In genomic region chr2:105108703-105109158, GRCm38 (mm10) we compare ENCODE assay signal across 10 mouse cellular contexts. TPM values are rescaled to one million over a fixed set of nuclear protein-coding genes. Genes with fewer than 3 reads are reported as not detected.
DNase-seq lines count a peak whose midpoint lies in the region; ATAC-seq and TF ChIP-seq lines count a peak whose summit lies in the region.
"Had no signal": no experiment of that assay in that cellular context is flagged by ENCODE, and none has a peak within 500 bp of the region (broad histone marks: within the 10 kb centered on the region; RNA-seq: fewer than 3 reads in every experiment).

No protein-coding gene starts in this region.

- no peak for TF ChIP-seq POLR2A in cerebellum, adult 2 months (IDR thresholded peaks at IDR 0.05; ENCODE audit: borderline replicate concordance, insufficient read depth, low read length)

- no peak for ATAC-seq in heart, embryonic 11.5 days (replicated peaks; ENCODE audit: insufficient number of reproducible peaks, low FRiP score, low TSS enrichment)
- ATAC-seq in intestine, embryonic 15.5 days, result peak; percentile 41; the same call in 1 of the 2 replicates
- ATAC-seq in midbrain, postnatal 0 days (ENCODE audit: low FRiP score), result peak; percentile 87

- WGBS in heart, embryonic 11.5 days (ENCODE audit: insufficient replicate concordance), result 45% methylated on average over 6 of the region's 6 CpGs
- 2% methylated on average over 6 of the region's 6 CpGs for WGBS in cerebellum, adult 2 months
- WGBS in intestine, embryonic 15.5 days, result 37% methylated on average over 6 of the region's 6 CpGs
- 12% methylated on average over 6 of the region's 6 CpGs for WGBS in midbrain, postnatal 0 days

- peak; percentile 97 for DNase-seq in heart, adult 11 months
- DNase-seq in cerebellum, adult 2 months, result peak; percentile 90 to 95
- DNase-seq in frontal cortex, postnatal 10 days (ENCODE audit: low spot score in 2 of 2), result peak; percentile 68 to 71
- peak; percentile 51 to 60 for DNase-seq in left cerebral cortex, adult 18-20 months (ENCODE audit: low spot score in 2 of 2)
- peak; percentile 96 for DNase-seq in midbrain, postnatal 0 days (ENCODE audit: low spot score)
- no peak for DNase-seq in spleen, adult 12 weeks (ENCODE audit: low spot score)

- peak; percentile 62; the same call in 1 of the 2 replicates for TF ChIP-seq CTCF in cerebellum, adult 2 months (IDR thresholded peaks at IDR 0.05; ENCODE audit: borderline replicate concordance, insufficient read depth, low read depth, low read length)
- peak; percentile 57 for TF ChIP-seq CTCF in midbrain, postnatal 0 days (IDR thresholded peaks at IDR 0.05)

- H3K9ac ChIP-seq in heart, embryonic 11.5 days (ENCODE audit: low read depth, low read length), result no peak overlapping the region
- no peak overlapping the region for H3K9ac ChIP-seq in intestine, embryonic 15.5 days
- H3K9ac ChIP-seq in midbrain, postnatal 0 days (replicated peaks; ENCODE audit: low read length, poor library complexity, severe bottlenecking), result no peak overlapping the region

- no peak overlapping the region for H3K4me2 ChIP-seq in heart, embryonic 11.5 days
- H3K4me2 ChIP-seq in intestine, embryonic 15.5 days (replicated peaks), result no peak overlapping the region
- H3K4me2 ChIP-seq in midbrain, postnatal 0 days (ENCODE audit: low read depth, low read length, poor library complexity, severe bottlenecking), result no peak overlapping the region

- no peak overlapping the region for H3K4me3 ChIP-seq in heart, embryonic 11.5 days (ENCODE audit: low read depth, low read length)
- no peak overlapping the region for H3K4me3 ChIP-seq in cerebellum, adult 2 months (replicated peaks; ENCODE audit: insufficient read depth, low read depth, low read length)
- H3K4me3 ChIP-seq in intestine, embryonic 15.5 days (replicated peaks), result no peak overlapping the region
- H3K4me3 ChIP-seq in midbrain, postnatal 0 days (ENCODE audit: low read depth, low read length), result no peak overlapping the region

- no peaks in the 10 kb centered on the region for H3K4me1 ChIP-seq in heart, embryonic 11.5 days (ENCODE audit: control insufficient read depth, insufficient read depth, low read length)
- H3K4me1 ChIP-seq in cerebellum, adult 2 months (ENCODE audit: control insufficient read depth, insufficient read depth, low read length), result no peaks in the 10 kb centered on the region; the same call in 1 of the 2 replicates
- H3K4me1 ChIP-seq in intestine, embryonic 15.5 days (replicated peaks), result no peaks in the 10 kb centered on the region
- H3K4me1 ChIP-seq in midbrain, postnatal 0 days (ENCODE audit: insufficient read depth, low read length), result no peaks in the 10 kb centered on the region

- no peaks in the 10 kb centered on the region for H3K9me3 ChIP-seq in heart, embryonic 11.5 days (replicated peaks; ENCODE audit: control insufficient read depth, low read length)
- H3K9me3 ChIP-seq in intestine, embryonic 15.5 days, result no peaks in the 10 kb centered on the region
- no peaks in the 10 kb centered on the region for H3K9me3 ChIP-seq in midbrain, postnatal 0 days (ENCODE audit: low read length)

- no peak overlapping the region for H3K27ac ChIP-seq in heart, embryonic 11.5 days (ENCODE audit: low read depth, low read length)
- H3K27ac ChIP-seq in cerebellum, adult 2 months (ENCODE audit: insufficient read depth, low read length), result no peak overlapping the region
- no peak overlapping the region for H3K27ac ChIP-seq in intestine, embryonic 15.5 days
- no peak overlapping the region for H3K27ac ChIP-seq in midbrain, postnatal 0 days (ENCODE audit: low read depth, low read length)

- H3K27me3 ChIP-seq in heart, embryonic 11.5 days (ENCODE audit: control insufficient read depth, insufficient read depth, low read length), result peaks cover 4% of the 10 kb centered on the region
- H3K27me3 ChIP-seq in cerebellum, adult 2 months (ENCODE audit: control insufficient read depth, insufficient read depth, low read length), result no peaks in the 10 kb centered on the region
- H3K27me3 ChIP-seq in intestine, embryonic 15.5 days (replicated peaks), result no peaks in the 10 kb centered on the region; the same call in 1 of the 2 replicates
- H3K27me3 ChIP-seq in midbrain, postnatal 0 days (ENCODE audit: insufficient read depth, low read length), result peaks cover 13% of the 10 kb centered on the region

- H3K36me3 ChIP-seq in heart, embryonic 11.5 days (ENCODE audit: control insufficient read depth, insufficient read depth, low read length), result no peaks in the 10 kb centered on the region
- no peaks in the 10 kb centered on the region for H3K36me3 ChIP-seq in intestine, embryonic 15.5 days
- H3K36me3 ChIP-seq in midbrain, postnatal 0 days (ENCODE audit: insufficient read depth, low read length), result no peaks in the 10 kb centered on the region

RNA-seq across cellular contexts. Expression of gene Gm11060, which starts 16.9 kb away (rescaled TPM):
- polyA plus RNA-seq in heart, embryonic 11.5 days (2014; fragmentation: Nextera tagmentation; extraction: Ambion mirVana), result not detected in 2 replicates
- polyA plus RNA-seq in cerebellum, adult 2 months (2012; rRNA removed), result not detected in 2 replicates
- not detected in 2 replicates for polyA plus RNA-seq in intestine, embryonic 15.5 days (2015; fragmentation: Nextera tagmentation; extraction: Ambion mirVana)
- total RNA-seq in left cerebral cortex, adult 18-20 months (2021), result not detected
- total RNA-seq in midbrain, postnatal 0 days (2014; rRNA removed), result not detected in 2 replicates
- not detected in 2 replicates for polyA plus RNA-seq in midbrain, postnatal 0 days (2015; fragmentation: Nextera tagmentation; extraction: Ambion mirVana)
- total RNA-seq: gastrocnemius, postnatal 4 days; neutrophil, adult 5-6 weeks had no signal

RNA-seq across cellular contexts. Expression of gene Wt1, which starts 17.6 kb away (rescaled TPM):
- 32.9 and 37.5 TPM in 2 replicates for polyA plus RNA-seq in heart, embryonic 11.5 days (2014; fragmentation: Nextera tagmentation; extraction: Ambion mirVana)
- 0.08 TPM in 1 of 2 replicates, not detected in the other for polyA plus RNA-seq in cerebellum, adult 2 months (2012; rRNA removed)
- polyA plus RNA-seq in intestine, embryonic 15.5 days (2015; fragmentation: Nextera tagmentation; extraction: Ambion mirVana), result 12.2 and 12.4 TPM in 2 replicates
- under 1 TPM; 0.28 to 0.33 TPM for total RNA-seq in left cerebral cortex, adult 18-20 months (2021)
- 0.19 TPM in 1 of 2 replicates, not detected in the other for total RNA-seq in midbrain, postnatal 0 days (2014; rRNA removed)
- 0.27 and 0.28 TPM in 2 replicates for polyA plus RNA-seq in midbrain, postnatal 0 days (2015; fragmentation: Nextera tagmentation; extraction: Ambion mirVana)
- total RNA-seq: neutrophil, adult 5-6 weeks had no signal

Comparison
In these comparisons a context has a peak if more than half of its experiments do, and no peak if none do; other contexts are left out.
1. RNA of gene Wt1, which starts 17.6 kb away (polyA plus RNA-seq): 32.9 to 37.5 TPM in heart, embryonic 11.5 days and 12.2 to 12.4 TPM in intestine, embryonic 15.5 days; 0.27 to 0.28 TPM in midbrain, postnatal 0 days and 0.08 TPM in cerebellum, adult 2 months; every median in the first group is over 10 times any median in the second.